ENCODE assay signal across 7 mouse cellular contexts in genomic region chr11:98981997-98982772, GRCm38 (mm10). TPM values are rescaled to one million over a fixed set of nuclear protein-coding genes. Genes with fewer than 3 reads are reported as not detected.
A peak's percentile ranks its signal among the peaks of the same experiment; 100 is the strongest.
DNase-seq lines count a peak whose midpoint lies in the region; ATAC-seq and TF ChIP-seq lines count a peak whose summit lies in the region.

No protein-coding gene starts in this region.

- no peaks in the 10 kb centered on the region for H3K36me3 ChIP-seq in ES-E14 (ENCODE audit: control insufficient read depth, insufficient read depth, low read length, poor library complexity, severe bottlenecking)
- no peaks in the 10 kb centered on the region for H3K36me3 ChIP-seq in heart, embryonic 14.5 days (ENCODE audit: control insufficient read depth, insufficient read depth, low read length)
- no peaks in the 10 kb centered on the region for H3K36me3 ChIP-seq in kidney, postnatal 0 days (ENCODE audit: insufficient read depth, low read length)
- no peaks in the 10 kb centered on the region for H3K36me3 ChIP-seq in lung, embryonic 15.5 days

- peak; percentile 73 for TF ChIP-seq CTCF in kidney, postnatal 0 days (IDR thresholded peaks at IDR 0.05; ENCODE audit: low read depth)

- peak; percentile 82 for ATAC-seq in CD4-positive, CD25-positive, alpha-beta regulatory T cell, adult 4 months
- ATAC-seq in heart, embryonic 14.5 days (ENCODE audit: insufficient number of reproducible peaks, insufficient read depth, low FRiP score, low read depth) = peak; percentile 20; the same call in 1 of the 2 replicates
- peak; percentile 53; the same call in 1 of the 2 replicates for ATAC-seq in kidney, postnatal 0 days (replicated peaks; ENCODE audit: low FRiP score, low read depth)
- peak; percentile 9; the same call in 1 of the 2 replicates for ATAC-seq in lung, embryonic 15.5 days (ENCODE audit: borderline replicate concordance, extremely low read depth, low FRiP score, low TSS enrichment)

- no peak for DNase-seq in ES-E14 (ENCODE audit: low read depth, low spot score)
- DNase-seq in cerebellum, postnatal 25 days = peak; percentile 79 to 87
- DNase-seq in kidney, postnatal 0 days (ENCODE audit: low spot score) = peak; percentile 86
- DNase-seq in retina, embryonic 14.5 days (ENCODE audit: low spot score) = peak; percentile 85

- peak overlapping the region; percentile 74 to 79 for H3K4me3 ChIP-seq in ES-E14 (ENCODE audit: insufficient read depth in 1 of 2, low read depth in 1 of 2, low read length in 2 of 2, poor library complexity in 1 of 2, severe bottlenecking in 1 of 2)
- H3K4me3 ChIP-seq in heart, embryonic 14.5 days (ENCODE audit: control insufficient read depth in 1 of 2, insufficient read depth in 1 of 2, low read depth in 1 of 2, low read length in 2 of 2) = peak overlapping the region; percentile 45 to 48
- H3K4me3 ChIP-seq in kidney, postnatal 0 days (replicated peaks; ENCODE audit: low read depth, low read length) = peak overlapping the region; percentile 54
- peak overlapping the region; percentile 50 for H3K4me3 ChIP-seq in lung, embryonic 15.5 days

- H3K4me2 ChIP-seq in heart, embryonic 14.5 days (ENCODE audit: low read length) = peak overlapping the region; percentile 91
- H3K4me2 ChIP-seq in kidney, postnatal 0 days (ENCODE audit: low read length) = peak overlapping the region; percentile 98
- H3K4me2 ChIP-seq in lung, embryonic 15.5 days = peak overlapping the region; percentile 97

- in situ Hi-C loops in ES-E14 (cut with MboI; ENCODE audit: low sequenced_read_pairs in 2 of 2, unreplicated experiment in 2 of 2) = no loop called here

- H3K4me1 ChIP-seq in ES-E14 (ENCODE audit: control insufficient read depth in 2 of 2, insufficient read depth in 2 of 2, low read length in 2 of 2, poor library complexity in 1 of 2) = peaks cover 0 to 26% of the 10 kb centered on the region in 2 experiments; a peak in 2 of 4 replicates
- peaks cover 12 to 35% of the 10 kb centered on the region in 2 experiments for H3K4me1 ChIP-seq in heart, embryonic 14.5 days (ENCODE audit: control insufficient read depth in 2 of 2, insufficient read depth in 2 of 2, low read length in 2 of 2)
- peaks cover 6% of the 10 kb centered on the region; the same call in 1 of the 2 replicates for H3K4me1 ChIP-seq in kidney, postnatal 0 days (replicated peaks; ENCODE audit: insufficient read depth, low read length)
- peaks cover 19% of the 10 kb centered on the region for H3K4me1 ChIP-seq in lung, embryonic 15.5 days

- H3K27ac ChIP-seq in ES-E14 (ENCODE audit: insufficient read depth, low read depth, low read length, poor library complexity, severe bottlenecking) = no peak overlapping the region
- no peak overlapping the region for H3K27ac ChIP-seq in heart, embryonic 14.5 days (replicated peaks in 1 of 2; ENCODE audit: control insufficient read depth in 1 of 2, insufficient read depth in 1 of 2, low read depth in 2 of 2, low read length in 2 of 2)
- no peak overlapping the region for H3K27ac ChIP-seq in kidney, postnatal 0 days
- no peak overlapping the region for H3K27ac ChIP-seq in lung, embryonic 15.5 days

- WGBS in heart, embryonic 14.5 days = under 1% methylated on average over 94 of the region's 94 CpGs
- WGBS in kidney, postnatal 0 days = under 1% methylated on average over 88 of the region's 94 CpGs
- WGBS in lung, embryonic 15.5 days = under 1% methylated on average over 93 of the region's 94 CpGs

- H3K9ac ChIP-seq in ES-E14 (ENCODE audit: insufficient read depth, low read depth, low read length, poor library complexity, severe bottlenecking) = peak overlapping the region; percentile 65
- peak overlapping the region; percentile 71 for H3K9ac ChIP-seq in heart, embryonic 14.5 days (ENCODE audit: low read length)
- H3K9ac ChIP-seq in kidney, postnatal 0 days (ENCODE audit: low read depth, low read length) = peak overlapping the region; percentile 57
- H3K9ac ChIP-seq in lung, embryonic 15.5 days = peak overlapping the region; percentile 46

- no peaks in the 10 kb centered on the region for H3K9me3 ChIP-seq in ES-E14 (ENCODE audit: control insufficient read depth, insufficient read depth, low read depth, low read length)
- H3K9me3 ChIP-seq in heart, embryonic 14.5 days (ENCODE audit: control insufficient read depth, low read length) = no peaks in the 10 kb centered on the region
- no peaks in the 10 kb centered on the region for H3K9me3 ChIP-seq in kidney, postnatal 0 days (replicated peaks; ENCODE audit: low read length)
- no peaks in the 10 kb centered on the region for H3K9me3 ChIP-seq in lung, embryonic 15.5 days

- H3K27me3 ChIP-seq in heart, embryonic 14.5 days (ENCODE audit: control insufficient read depth, insufficient read depth, low read length) = peaks cover 6% of the 10 kb centered on the region; the same call in 1 of the 2 replicates
- no peaks in the 10 kb centered on the region; the same call in 1 of the 2 replicates for H3K27me3 ChIP-seq in kidney, postnatal 0 days (ENCODE audit: insufficient read depth, low read length)
- peaks cover 23% of the 10 kb centered on the region for H3K27me3 ChIP-seq in lung, embryonic 15.5 days

TF ChIP-seq in ES-E14, 5 proteins besides CTCF, POLR2A, EP300 and RAD21:
- TF ChIP-seq HCFC1 (IDR thresholded peaks at IDR 0.05; ENCODE audit: borderline replicate concordance, insufficient read depth, low read length) (no peak), CHD2 (IDR thresholded peaks at IDR 0.05; ENCODE audit: low read depth, low read length) (no peak), ZNF384 (IDR thresholded peaks at IDR 0.05; ENCODE audit: low read depth, low read length) (no peak), MAFK (IDR thresholded peaks at IDR 0.05; ENCODE audit: insufficient read depth, low read depth, low read length) (no peak), ZC3H11A (IDR thresholded peaks at IDR 0.05; ENCODE audit: borderline replicate concordance, low read depth, low read length) (no peak)

RNA-seq across cellular contexts. Expression of gene Gjd3, which starts 0.6 kb away (rescaled TPM):
- polyA plus RNA-seq in CD4-positive, CD25-positive, alpha-beta regulatory T cell, adult 4 months (2017; shearing (Covaris generic)) = not detected
- 0.27 and 1.7 TPM in 2 replicates for total RNA-seq in ES-E14 (2012; rRNA removed)
- 1.00 and 2.3 TPM in 2 replicates for polyA plus RNA-seq in heart, embryonic 14.5 days (2014; fragmentation: Nextera tagmentation; extraction: Ambion mirVana)
- polyA plus RNA-seq in kidney, postnatal 0 days (2015; fragmentation: Nextera tagmentation; extraction: Ambion mirVana) = 1.1 and 1.6 TPM in 2 replicates
- 0.20 and 0.61 TPM in 2 replicates for polyA plus RNA-seq in lung, embryonic 15.5 days (2015; fragmentation: Nextera tagmentation; extraction: Ambion mirVana)

RNA-seq across cellular contexts. Expression of gene Top2a, which starts 41.8 kb away (rescaled TPM):
- polyA plus RNA-seq in CD4-positive, CD25-positive, alpha-beta regulatory T cell, adult 4 months (2017; shearing (Covaris generic)) = 10 to 100 TPM; 39.6 to 58.8 TPM
- 353 and 381 TPM in 2 replicates for total RNA-seq in ES-E14 (2012; rRNA removed)
- 169 and 174 TPM in 2 replicates for polyA plus RNA-seq in heart, embryonic 14.5 days (2014; fragmentation: Nextera tagmentation; extraction: Ambion mirVana)
- polyA plus RNA-seq in kidney, postnatal 0 days (2015; fragmentation: Nextera tagmentation; extraction: Ambion mirVana) = 70.5 and 85.9 TPM in 2 replicates
- polyA plus RNA-seq in lung, embryonic 15.5 days (2015; fragmentation: Nextera tagmentation; extraction: Ambion mirVana) = 276 and 280 TPM in 2 replicates

RNA-seq across cellular contexts. Expression of gene Rara, which starts 54.6 kb away (rescaled TPM):
- polyA plus RNA-seq in CD4-positive, CD25-positive, alpha-beta regulatory T cell, adult 4 months (2017; shearing (Covaris generic)) = 1 to 10 TPM; 8.6 to 8.9 TPM
- 25.8 and 30.1 TPM in 2 replicates for total RNA-seq in ES-E14 (2012; rRNA removed)
- 31.4 and 33.4 TPM in 2 replicates for polyA plus RNA-seq in heart, embryonic 14.5 days (2014; fragmentation: Nextera tagmentation; extraction: Ambion mirVana)
- polyA plus RNA-seq in kidney, postnatal 0 days (2015; fragmentation: Nextera tagmentation; extraction: Ambion mirVana) = 25.7 and 26.3 TPM in 2 replicates
- polyA plus RNA-seq in lung, embryonic 15.5 days (2015; fragmentation: Nextera tagmentation; extraction: Ambion mirVana) = 36.5 and 38.4 TPM in 2 replicates

RNA-seq across cellular contexts. Expression of gene Igfbp4, which starts 58.9 kb away (rescaled TPM):
- polyA plus RNA-seq in CD4-positive, CD25-positive, alpha-beta regulatory T cell, adult 4 months (2017; shearing (Covaris generic)) = 10 to 100 TPM; 12.6 to 20.7 TPM
- 31.5 and 38.8 TPM in 2 replicates for total RNA-seq in ES-E14 (2012; rRNA removed)
- polyA plus RNA-seq in heart, embryonic 14.5 days (2014; fragmentation: Nextera tagmentation; extraction: Ambion mirVana) = 315 and 373 TPM in 2 replicates
- 584 and 616 TPM in 2 replicates for polyA plus RNA-seq in kidney, postnatal 0 days (2015; fragmentation: Nextera tagmentation; extraction: Ambion mirVana)
- polyA plus RNA-seq in lung, embryonic 15.5 days (2015; fragmentation: Nextera tagmentation; extraction: Ambion mirVana) = 498 and 524 TPM in 2 replicates

Comparison
In these comparisons a context has a peak if more than half of its experiments do, and no peak if none do; other contexts are left out.
1. ATAC-seq: peak in every context shown above with its lines; median percentile 82 in CD4-positive, CD25-positive, alpha-beta regulatory T cell, adult 4 months; 53 in kidney, postnatal 0 days; 20 in heart, embryonic 14.5 days; 9 in lung, embryonic 15.5 days.